Mouse (Mus musculus) midbrain, embryonic 12.5 days (tissue): ENCODE measurements at regions not wholly inside any gene's neighbourhood (a gene's known extent, or its start where the extent isn't known, plus 50 kb on each side); places are given as distances from the start of the nearest gene placed in this dataset.

Source experiments
- ATAC-seq: fragments of 200-750 bp; cut with Nextera tagmentation; 2 replicates; pipeline ENCODE4 v1.8.0; 2017; ENCODE audit warnings: low read depth, moderate TSS enrichment, moderate library complexity; ENCODE audit not compliant: low FRiP score
- H3K27ac ChIP-seq: fragments of 300-500 bp; sonication (generic); replicated peaks from 2 replicates; pipeline ENCODE4 v1.5.1; 2016; ENCODE audit warnings: mild to moderate bottlenecking
- H3K27me3 ChIP-seq: fragments of 300-500 bp; sonication (generic); 2 replicates; pipeline ENCODE4 v1.6.1; 2016; ENCODE audit warnings: mild to moderate bottlenecking
- H3K36me3 ChIP-seq: fragments of 300-500 bp; sonication (generic); 2 replicates; pipeline ENCODE4 v1.6.1; 2016
- H3K4me1 ChIP-seq: fragments of 300-500 bp; sonication (generic); 2 replicates; pipeline ENCODE4 v1.6.1; 2016
- H3K4me2 ChIP-seq: fragments of 300-500 bp; sonication (generic); replicated peaks from 2 replicates; pipeline ENCODE4 v1.6.1; 2016; ENCODE audit warnings: mild to moderate bottlenecking, moderate library complexity
- H3K4me3 ChIP-seq: fragments of 300-500 bp; sonication (generic); 2 replicates; pipeline ENCODE4 v1.5.1; 2016; ENCODE audit warnings: mild to moderate bottlenecking
- H3K9ac ChIP-seq: fragments of 300-500 bp; sonication (generic); replicated peaks from 2 replicates; pipeline ENCODE4 v1.6.1; 2016; ENCODE audit warnings: mild to moderate bottlenecking, moderate library complexity
- H3K9me3 ChIP-seq: fragments of 300-500 bp; sonication (generic); 2 replicates; pipeline ENCODE4 v1.6.1; 2016; ENCODE audit warnings: mild to moderate bottlenecking
- WGBS: fragments of 180-500 bp; shearing (Covaris S2); methylation state at CpG from one replicate; pipeline ENCODE4 v1.1.7; 2016; 5-methylcytosine and 5-hydroxymethylcytosine counted together

DNA sequence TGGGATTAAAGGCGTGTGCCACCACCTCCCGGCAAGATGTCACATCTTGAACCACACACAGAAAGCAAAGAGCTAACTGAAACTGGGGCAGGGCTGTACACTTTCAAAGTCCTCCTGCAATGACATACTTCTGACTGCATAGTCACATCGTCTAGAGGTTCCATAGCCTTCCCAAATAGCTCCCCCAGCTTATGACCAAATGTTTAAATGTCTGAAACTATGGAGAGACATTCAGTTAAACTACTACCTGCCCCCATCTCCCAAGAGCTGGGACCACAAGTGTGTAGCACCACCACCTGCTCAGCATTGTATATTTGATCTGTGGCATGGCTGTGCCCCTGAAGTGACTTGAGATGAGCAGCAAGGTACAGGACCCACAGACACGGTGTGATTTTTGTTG, 52.1 kb upstream of the Kdm7a start:
- H3K27me3 ChIP-seq = peaks cover 30% of the 10 kb centered on the region

DNA sequence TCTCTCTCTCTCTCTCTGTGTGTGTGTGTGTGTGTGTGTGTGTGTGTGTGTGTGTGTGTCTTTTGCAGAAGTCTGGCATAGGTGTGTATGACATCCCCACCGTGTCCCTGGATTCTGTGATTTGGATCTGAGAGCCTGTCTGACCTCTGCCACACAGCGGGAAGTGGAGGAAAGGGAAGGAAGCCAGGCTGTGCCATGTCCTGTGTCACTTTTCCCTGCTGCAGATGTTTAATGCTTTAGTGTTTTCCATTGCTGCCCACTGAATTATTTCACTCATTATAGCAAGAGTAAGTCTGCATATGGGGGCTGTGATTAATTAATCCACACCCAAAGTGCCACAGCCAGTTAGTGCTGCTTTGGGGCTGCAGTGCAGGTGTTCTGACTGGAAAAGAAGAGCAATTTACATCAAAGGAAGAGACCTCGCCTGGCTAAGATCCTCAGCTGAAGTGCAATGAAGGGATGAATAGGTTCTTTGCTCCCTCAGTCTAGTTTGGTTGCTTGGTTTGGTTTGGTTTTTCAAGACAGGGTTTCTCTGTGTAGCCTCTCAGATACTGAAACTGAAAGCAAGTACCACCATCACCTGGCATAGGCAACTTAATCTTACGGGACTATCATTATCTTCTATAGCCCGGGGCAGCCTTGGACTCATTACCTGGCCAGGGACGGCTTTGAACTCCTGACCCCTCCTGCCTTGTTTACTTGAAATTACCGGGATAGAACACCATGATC, 51.2 kb upstream of the Kdm7a start:
- Histone ChIP-seq H3K27me3 (peaks cover 29% of the 10 kb centered on the region), H3K36me3 (no peaks in the 10 kb centered on the region), H3K4me2 (peak overlapping the region; percentile 81), H3K9me3 (no peaks in the 10 kb centered on the region), H3K4me3 (peak overlapping the region; percentile 47), H3K27ac (peak overlapping the region; percentile 80), H3K4me1 (peaks cover 22% of the 10 kb centered on the region), H3K9ac (peak overlapping the region; percentile 52; the same call in 1 of the 2 replicates)
- ATAC-seq = no peak
- 51% methylated on average over 7 of the region's 7 CpGs for WGBS

More for the DNA sequence above, 52.1 kb upstream of the Kdm7a start:
- no peak overlapping the region for H3K9ac ChIP-seq
- H3K4me1 ChIP-seq = peaks cover 25% of the 10 kb centered on the region
- WGBS = 91% methylated on average over 4 of the region's 4 CpGs
- H3K4me2 ChIP-seq = no peak overlapping the region
- no peak overlapping the region for H3K27ac ChIP-seq
- no peaks in the 10 kb centered on the region for H3K36me3 ChIP-seq
- H3K9me3 ChIP-seq = no peaks in the 10 kb centered on the region
- no peak for ATAC-seq
- no peak overlapping the region for H3K4me3 ChIP-seq

DNA sequence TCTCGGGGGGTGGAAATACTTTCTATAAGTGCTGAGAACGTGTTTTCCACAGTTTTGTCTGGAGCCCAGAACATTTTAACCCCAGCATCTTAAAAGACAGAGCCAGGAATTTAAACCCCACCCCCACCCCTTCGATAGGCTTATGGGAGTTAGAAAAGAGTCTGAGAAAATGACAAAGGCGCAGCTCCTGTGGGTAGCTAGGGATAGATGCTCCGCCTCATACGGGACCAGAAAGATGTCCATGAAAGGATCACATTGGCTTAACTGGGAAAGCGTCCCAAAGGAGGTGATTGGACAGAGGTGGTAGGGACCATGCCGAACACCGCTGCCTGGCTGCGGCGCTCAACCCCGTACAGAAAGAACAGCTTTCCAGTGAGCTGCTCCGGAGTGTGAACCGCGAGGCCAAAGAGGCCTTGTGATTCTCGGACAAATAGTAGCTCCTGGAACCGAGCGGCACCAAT, 50.6 kb upstream of the Kdm7a start:
- peak; percentile 59 for ATAC-seq

DNA sequence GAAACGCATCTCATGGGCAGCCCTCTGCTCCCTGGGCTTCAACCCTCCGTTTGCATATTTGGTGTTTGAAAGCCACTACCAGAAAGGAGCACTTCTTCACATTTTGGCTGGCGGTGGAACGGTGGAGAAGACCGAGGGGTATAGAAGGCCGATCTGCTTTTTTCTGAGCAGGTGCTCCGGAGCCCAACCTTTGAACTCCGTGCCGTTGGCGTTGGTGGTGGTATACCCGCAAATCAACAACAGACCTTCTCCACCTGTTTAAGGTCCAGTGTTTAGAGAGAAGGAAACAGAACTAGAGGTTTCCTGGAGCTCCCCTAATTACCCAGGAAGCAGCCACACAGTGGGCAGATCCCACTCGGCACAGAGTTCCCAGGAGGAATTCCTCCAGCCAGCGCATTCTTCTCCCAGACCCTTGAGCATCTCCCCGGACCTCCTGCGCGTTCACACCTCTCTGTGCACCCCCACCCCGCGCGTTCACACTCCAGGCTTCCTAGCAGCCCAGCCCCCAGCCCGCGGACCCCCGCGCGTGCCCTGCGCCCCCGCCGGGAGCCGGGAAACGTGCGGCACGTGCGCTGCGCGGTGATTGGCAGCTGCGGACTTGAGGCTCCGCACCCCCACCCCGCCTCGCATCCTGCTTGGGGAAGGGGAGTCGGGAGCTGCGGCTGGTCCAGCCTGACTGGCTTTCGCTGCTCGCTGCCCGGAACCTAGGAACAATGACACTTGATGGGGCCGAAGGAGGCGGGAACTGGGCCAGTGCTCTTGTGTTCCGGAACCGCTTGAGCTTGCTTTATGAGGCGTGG, 49.9 kb upstream of the Kdm7a start:
- peak; percentile 93 for ATAC-seq
- Histone ChIP-seq H3K4me2 (peak overlapping the region; percentile 81), H3K4me3 (peak overlapping the region; percentile 47), H3K27me3 (peaks cover 29% of the 10 kb centered on the region), H3K36me3 (no peaks in the 10 kb centered on the region), H3K27ac (peak overlapping the region; percentile 80), H3K9ac (peak overlapping the region; percentile 52), H3K4me1 (peaks cover 22% of the 10 kb centered on the region), H3K9me3 (no peaks in the 10 kb centered on the region)
- whole genome bisulfite sequencing = 3% methylated on average over 48 of the region's 48 CpGs

More for the DNA sequence above, 50.6 kb upstream of the Kdm7a start:
- peak overlapping the region; percentile 80 for H3K27ac ChIP-seq
- H3K4me1 ChIP-seq = peaks cover 22% of the 10 kb centered on the region
- peaks cover 29% of the 10 kb centered on the region for H3K27me3 ChIP-seq
- under 1% methylated on average over 18 of the region's 18 CpGs for WGBS
- no peaks in the 10 kb centered on the region for H3K36me3 ChIP-seq
- H3K9me3 ChIP-seq = no peaks in the 10 kb centered on the region
- peak overlapping the region; percentile 47 for H3K4me3 ChIP-seq
- peak overlapping the region; percentile 81 for H3K4me2 ChIP-seq
- H3K9ac ChIP-seq = peak overlapping the region; percentile 52
